Mouse (Mus musculus): Measurements from ENCODE around the gene Zfp592. TPM values are rescaled to one million over a fixed set of nuclear protein-coding genes. Genes with fewer than 3 reads are reported as not detected.

The Zfp592 gene
- polyA plus RNA-seq, 1 experiment from 2014 or later, result 15.1 TPM

DNA sequence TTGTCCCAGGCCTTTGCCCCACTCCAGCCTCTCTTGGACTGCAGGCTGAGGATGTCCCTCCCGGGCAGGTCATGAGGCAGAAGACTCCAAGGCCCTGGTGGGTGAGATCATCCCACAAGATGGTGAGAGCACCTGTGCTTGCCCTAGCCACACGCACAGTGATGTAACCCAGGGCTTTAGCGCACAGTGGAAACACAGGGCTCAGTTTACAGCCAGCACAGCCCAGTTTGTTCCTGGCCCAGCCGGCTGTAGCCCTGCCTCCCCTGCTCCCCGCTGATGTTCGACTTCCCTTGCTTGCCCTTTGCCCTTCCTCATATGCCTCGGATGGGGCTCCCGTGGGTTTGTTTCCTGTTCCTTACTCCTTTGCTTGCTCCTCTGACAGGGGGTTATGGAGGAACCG is 81.1 kb downstream of the Zfp592 start:
- no peaks in the 10 kb centered on the region for H3K9me3 ChIP-seq
- H3K27ac ChIP-seq, result peak overlapping the region; percentile 91
- H3K36me3 ChIP-seq, result peaks cover 80% of the 10 kb centered on the region
- peaks cover 70% of the 10 kb centered on the region for H3K4me1 ChIP-seq
- WGBS, result 53% methylated on average over 9 of the region's 9 CpGs
- H3K4me3 ChIP-seq, result no peak overlapping the region
- H3K27me3 ChIP-seq (ENCODE audit: insufficient read depth, poor library complexity, severe bottlenecking), result no peaks in the 10 kb centered on the region
- DNase-seq (ENCODE audit: low spot score), result no peak

DNA sequence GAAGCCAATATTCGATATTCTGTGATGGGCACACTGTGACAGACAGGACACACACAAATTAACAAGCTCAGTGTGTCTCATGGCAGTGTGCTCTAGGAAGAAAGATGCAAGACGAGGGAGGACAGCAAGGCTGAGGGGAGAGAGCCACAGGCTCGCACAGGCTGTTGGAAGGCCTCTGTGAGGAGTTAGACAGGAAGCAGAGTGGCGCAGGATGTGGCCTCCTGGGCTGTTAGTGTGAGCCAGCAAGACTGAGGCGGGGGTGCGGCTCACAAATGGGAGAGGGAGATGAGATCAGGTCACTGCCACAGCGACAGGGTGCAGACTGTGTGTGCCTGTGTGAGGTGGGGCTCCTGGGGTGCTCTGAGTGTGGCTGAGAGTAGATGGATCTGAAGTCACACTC is 81.8 kb downstream of the Zfp592 start:
- Histone ChIP-seq H3K9me3 (no peaks in the 10 kb centered on the region), H3K4me1 (peaks cover 75% of the 10 kb centered on the region), H3K27me3 (ENCODE audit: insufficient read depth, poor library complexity, severe bottlenecking) (no peaks in the 10 kb centered on the region), H3K36me3 (peaks cover 82% of the 10 kb centered on the region), H3K27ac (peak overlapping the region; percentile 91), H3K4me3 (no peak overlapping the region)
- WGBS, result 46% methylated on average over 7 of the region's 7 CpGs
- DNase-seq (ENCODE audit: low spot score), result no peak

DNA sequence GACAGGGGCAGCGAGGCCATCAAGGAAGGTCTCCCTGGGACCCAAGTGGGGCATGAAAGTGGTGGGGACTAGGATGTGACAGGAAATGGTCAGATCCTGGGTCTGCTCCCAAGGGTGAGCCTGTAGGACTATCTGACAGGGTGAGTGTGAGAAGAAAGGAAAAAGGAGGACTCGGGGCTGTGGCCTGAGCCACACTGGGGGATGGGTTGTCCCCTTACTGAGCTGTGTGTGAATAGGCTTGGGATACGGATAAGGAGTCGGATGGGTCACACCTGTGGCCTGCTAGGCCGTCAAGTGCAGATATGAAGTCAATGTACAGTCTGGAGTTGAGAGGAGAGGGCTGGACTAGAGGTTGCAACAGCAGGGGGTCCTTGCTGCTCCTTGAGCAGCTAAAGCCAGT is 82.3 kb downstream of the Zfp592 start:
- Histone ChIP-seq H3K27me3 (ENCODE audit: insufficient read depth, poor library complexity, severe bottlenecking) (no peaks in the 10 kb centered on the region), H3K36me3 (peaks cover 83% of the 10 kb centered on the region), H3K4me1 (peaks cover 80% of the 10 kb centered on the region), H3K4me3 (no peak overlapping the region), H3K9me3 (no peaks in the 10 kb centered on the region), H3K27ac (peak overlapping the region; percentile 91)
- no peak for DNase-seq (ENCODE audit: low spot score)
- WGBS, result 60% methylated on average over 5 of the region's 5 CpGs

DNA sequence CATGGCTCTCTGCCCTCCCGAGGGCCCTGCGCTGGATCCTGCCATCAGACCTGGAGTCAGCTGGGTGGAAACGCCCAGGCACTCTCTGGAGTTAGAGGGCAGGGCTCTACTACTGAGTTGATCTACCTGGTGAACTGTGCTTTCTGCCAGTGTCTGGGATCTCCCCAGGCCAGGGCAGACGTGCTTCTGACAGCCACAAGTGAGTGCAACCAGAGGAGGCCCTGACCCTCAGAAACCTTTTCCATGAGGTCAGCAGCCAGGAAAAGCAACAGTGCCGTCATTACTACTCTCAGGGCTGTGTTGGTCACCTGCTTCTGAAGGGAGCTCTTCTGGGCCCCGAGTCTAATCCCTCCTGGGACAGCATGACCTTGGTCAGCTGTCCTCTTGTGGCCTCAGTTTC is 83.5 kb downstream of the Zfp592 start:
- peak; percentile 90 for DNase-seq (ENCODE audit: low spot score)
- Histone ChIP-seq H3K36me3 (peaks cover 73% of the 10 kb centered on the region), H3K27ac (peak overlapping the region; percentile 91), H3K27me3 (ENCODE audit: insufficient read depth, poor library complexity, severe bottlenecking) (no peaks in the 10 kb centered on the region), H3K9me3 (no peaks in the 10 kb centered on the region), H3K4me3 (peak overlapping the region; percentile 25), H3K4me1 (peaks cover 80% of the 10 kb centered on the region)
- 43% methylated on average over 6 of the region's 6 CpGs for WGBS

DNA sequence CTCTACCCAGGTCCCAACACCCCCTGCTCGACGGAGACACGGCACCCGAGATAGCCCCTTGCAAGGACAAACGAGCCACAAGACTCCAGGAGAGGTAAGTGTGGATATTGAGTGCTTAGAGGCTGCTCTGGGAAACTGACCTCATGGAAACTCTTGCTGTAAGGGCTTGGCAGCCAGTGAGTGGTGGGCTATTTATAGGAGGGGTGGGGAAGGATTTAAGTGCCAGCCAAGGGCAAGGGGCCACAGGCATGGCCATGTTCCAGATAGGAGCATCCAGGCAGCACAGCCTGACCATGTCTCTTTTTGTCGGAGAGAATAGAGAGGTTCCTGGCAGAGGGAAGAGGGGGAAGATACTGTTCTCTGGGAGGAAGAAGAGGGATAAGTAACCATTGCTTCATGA is 85.3 kb downstream of the Zfp592 start:
- Histone ChIP-seq H3K4me1 (peaks cover 71% of the 10 kb centered on the region), H3K27ac (peak overlapping the region; percentile 91), H3K9me3 (no peaks in the 10 kb centered on the region), H3K27me3 (ENCODE audit: insufficient read depth, poor library complexity, severe bottlenecking) (no peaks in the 10 kb centered on the region), H3K4me3 (peak overlapping the region; percentile 16; the same call in 1 of the 2 replicates), H3K36me3 (peaks cover 67% of the 10 kb centered on the region)
- peak; percentile 88 for DNase-seq (ENCODE audit: low spot score)
- 41% methylated on average over 6 of the region's 6 CpGs for WGBS

DNA sequence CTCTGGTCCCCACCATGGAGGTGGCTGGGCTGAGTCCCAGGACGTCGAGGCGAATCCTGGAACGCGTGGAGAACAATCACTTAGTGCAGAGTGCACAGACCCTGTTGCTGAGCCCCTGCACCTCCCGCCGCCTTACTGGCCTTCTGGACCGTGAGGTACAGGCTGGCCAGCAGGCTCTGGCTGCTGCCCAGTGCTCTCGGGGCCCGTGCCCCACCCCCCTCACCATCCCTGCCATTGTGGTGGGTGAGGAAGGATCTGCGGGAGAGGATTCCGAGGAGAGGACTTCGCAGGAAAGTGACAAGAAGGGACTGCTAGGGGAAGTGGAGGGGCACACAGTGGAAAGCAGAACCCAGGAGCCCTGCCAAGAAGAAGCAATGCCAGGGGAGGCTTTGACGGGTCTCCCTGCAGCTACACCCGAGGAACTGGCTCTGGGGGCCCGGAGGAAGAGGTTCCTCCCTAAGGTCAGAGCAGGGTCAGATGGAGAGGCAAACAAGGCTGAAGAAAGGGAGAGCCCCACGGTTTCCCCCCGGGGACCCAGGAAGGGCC is 100.0 kb downstream of the Zfp592 start:
- Histone ChIP-seq H3K27me3 (ENCODE audit: insufficient read depth, poor library complexity, severe bottlenecking) (no peaks in the 10 kb centered on the region), H3K4me3 (no peak overlapping the region), H3K36me3 (peaks cover 70% of the 10 kb centered on the region), H3K27ac (peak overlapping the region; percentile 80), H3K9me3 (no peaks in the 10 kb centered on the region), H3K4me1 (peaks cover 23% of the 10 kb centered on the region)
- 62% methylated on average over 18 of the region's 18 CpGs for WGBS
- DNase-seq (ENCODE audit: low spot score), result no peak

DNA sequence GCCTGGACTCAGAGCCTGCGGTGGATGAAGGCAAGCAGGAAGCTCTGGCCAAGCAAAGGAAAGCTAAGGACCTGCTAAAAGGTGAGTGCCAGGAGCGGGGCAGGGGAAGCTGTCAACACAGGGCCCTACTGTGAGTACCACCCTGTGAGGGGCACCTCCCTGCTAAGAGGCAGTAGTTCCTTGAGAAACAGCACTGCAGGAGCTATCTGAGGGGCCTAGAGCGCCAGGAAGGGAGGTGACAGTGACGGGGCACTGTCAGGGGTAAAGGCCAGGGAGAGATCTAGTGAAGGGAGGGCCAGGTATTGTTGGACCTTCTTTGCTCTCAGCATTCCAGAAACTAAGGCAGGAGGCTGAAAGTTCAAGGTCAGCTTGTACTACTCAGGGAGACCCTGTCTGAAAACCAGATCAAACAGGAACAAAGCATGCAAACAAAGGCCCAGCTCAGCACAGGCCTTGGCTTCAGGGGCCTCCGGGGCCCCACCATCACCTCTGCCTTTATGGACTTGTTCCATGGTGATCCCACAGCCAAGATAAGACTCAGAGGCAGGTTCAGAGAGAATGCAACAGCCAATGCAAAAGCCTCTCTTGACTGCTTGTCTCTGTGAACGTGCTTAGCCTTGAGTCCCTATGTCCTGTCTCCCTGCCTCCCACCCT is 100.8 kb downstream of the Zfp592 start:
- H3K4me1 ChIP-seq, result peaks cover 23% of the 10 kb centered on the region
- H3K36me3 ChIP-seq, result peaks cover 74% of the 10 kb centered on the region
- no peak for DNase-seq (ENCODE audit: low spot score)
- 56% methylated on average over 6 of the region's 6 CpGs for WGBS
- H3K9me3 ChIP-seq, result no peaks in the 10 kb centered on the region
- H3K27me3 ChIP-seq (ENCODE audit: insufficient read depth, poor library complexity, severe bottlenecking), result no peaks in the 10 kb centered on the region
- H3K4me3 ChIP-seq, result no peak overlapping the region
- peak overlapping the region; percentile 80 for H3K27ac ChIP-seq

Other genes with a start within 250 kb of the Zfp592 start
- 37.7 and 39.5 TPM in 2 replicates for gene Iqgap1, start 167.7 kb upstream of the Zfp592 start, polyA plus RNA-seq (2016; fragmentation: Nextera tagmentation; extraction: Ambion mirVana)
- 2.3 and 2.5 TPM in 2 replicates for gene Zscan2, start 132.8 kb upstream of the Zfp592 start, polyA plus RNA-seq (2016; fragmentation: Nextera tagmentation; extraction: Ambion mirVana)
- 27.1 and 39.6 TPM in 2 replicates for gene Wdr73, start 92.4 kb upstream of the Zfp592 start, polyA plus RNA-seq (2016; fragmentation: Nextera tagmentation; extraction: Ambion mirVana)
- 4.9 and 6.5 TPM in 2 replicates for gene Nmb, start 88.6 kb upstream of the Zfp592 start, polyA plus RNA-seq (2016; fragmentation: Nextera tagmentation; extraction: Ambion mirVana)
- gene Sec11a, start 45.9 kb upstream of the Zfp592 start, polyA plus RNA-seq (2016; fragmentation: Nextera tagmentation; extraction: Ambion mirVana), result 167 and 206 TPM in 2 replicates
- 15.1 and 31.8 TPM in 2 replicates for gene Alpk3, start 63.9 kb downstream of the Zfp592 start, polyA plus RNA-seq (2016; fragmentation: Nextera tagmentation; extraction: Ambion mirVana)
- gene Slc28a1, start 121.1 kb downstream of the Zfp592 start, polyA plus RNA-seq (2016; fragmentation: Nextera tagmentation; extraction: Ambion mirVana), result 0.09 and 0.17 TPM in 2 replicates
- 1.9 and 2.3 TPM in 2 replicates for gene Pde8a, start 219.9 kb downstream of the Zfp592 start, polyA plus RNA-seq (2016; fragmentation: Nextera tagmentation; extraction: Ambion mirVana)

Data from heart, embryonic 10.5 days (tissue).